ENCODE assay signal across 7 mouse cellular contexts in genomic region chr15:11996883-11997282, GRCm38 (mm10). TPM values are rescaled to one million over a fixed set of nuclear protein-coding genes. Genes with fewer than 3 reads are reported as not detected.
A peak's percentile ranks its signal among the peaks of the same experiment; 100 is the strongest.
DNase-seq lines count a peak whose midpoint lies in the region; ATAC-seq and TF ChIP-seq lines count a peak whose summit lies in the region.

Gene Sub1, minus strand, starts transcription at chr15:11996983.

- peaks cover 7% of the 10 kb centered on the region for H3K36me3 ChIP-seq in ES-E14 (ENCODE audit: control insufficient read depth, insufficient read depth, low read length, poor library complexity, severe bottlenecking)
- peaks cover 11% of the 10 kb centered on the region; the same call in 1 of the 2 replicates for H3K36me3 ChIP-seq in forebrain, embryonic 13.5 days (ENCODE audit: poor library complexity, severe bottlenecking)
- no peaks in the 10 kb centered on the region for H3K36me3 ChIP-seq in hindbrain, embryonic 11.5 days (ENCODE audit: control insufficient read depth, insufficient read depth, low read length)
- H3K36me3 ChIP-seq in liver, embryonic 14.5 days (replicated peaks; ENCODE audit: control insufficient read depth, insufficient read depth, low read depth): peaks cover 7% of the 10 kb centered on the region

- WGBS in forebrain, embryonic 13.5 days: 92% methylated on average over 7 of the region's 7 CpGs
- WGBS in hindbrain, embryonic 11.5 days: 92% methylated on average over 7 of the region's 7 CpGs
- WGBS in liver, embryonic 14.5 days (ENCODE audit: insufficient replicate concordance): 83% methylated on average over 7 of the region's 7 CpGs

- in situ Hi-C loops in ES-E14 (cut with MboI; ENCODE audit: low sequenced_read_pairs in 2 of 2, unreplicated experiment in 2 of 2): loop anchor here in 1 of 2 experiments (25.0 kb wide), 1 partner anchor 815 kb away; the partner anchor contains the start of genes 6030458C11Rik and Drosha

- TF ChIP-seq EP300 in liver, embryonic 14.5 days (IDR thresholded peaks at IDR 0.05; ENCODE audit: low read depth): no peak

- no peaks in the 10 kb centered on the region for H3K27me3 ChIP-seq in forebrain, embryonic 13.5 days
- no peaks in the 10 kb centered on the region for H3K27me3 ChIP-seq in hindbrain, embryonic 11.5 days (ENCODE audit: control insufficient read depth, insufficient read depth, low read length)
- no peaks in the 10 kb centered on the region for H3K27me3 ChIP-seq in liver, embryonic 14.5 days (ENCODE audit: control insufficient read depth, insufficient read depth, low read length)

- H3K4me3 ChIP-seq in ES-E14 (ENCODE audit: insufficient read depth in 1 of 2, low read depth in 1 of 2, low read length in 2 of 2, poor library complexity in 1 of 2, severe bottlenecking in 1 of 2): peak within 1 kb of the TSS; percentile 79 to 93
- H3K4me3 ChIP-seq in forebrain, embryonic 13.5 days: peak within 1 kb of the TSS; percentile 93
- peak within 1 kb of the TSS; percentile 99 for H3K4me3 ChIP-seq in hindbrain, embryonic 11.5 days (ENCODE audit: low read depth, low read length)
- peak within 1 kb of the TSS; percentile 72 to 99 for H3K4me3 ChIP-seq in liver, embryonic 14.5 days (ENCODE audit: insufficient read depth in 1 of 2, low read depth in 2 of 2, low read length in 2 of 2)

- ATAC-seq in CD4-positive, CD25-positive, alpha-beta regulatory T cell, adult 4 months: no peak
- ATAC-seq in forebrain, embryonic 13.5 days: no peak
- ATAC-seq in hindbrain, embryonic 11.5 days (ENCODE audit: low FRiP score): no peak
- no peak for ATAC-seq in liver, embryonic 14.5 days (ENCODE audit: insufficient read depth)

- H3K4me1 ChIP-seq in ES-E14 (ENCODE audit: control insufficient read depth in 2 of 2, insufficient read depth in 2 of 2, low read length in 2 of 2, poor library complexity in 1 of 2): peaks cover 0 to 2% of the 10 kb centered on the region in 2 experiments; a peak in 1 of 4 replicates
- peaks cover 19% of the 10 kb centered on the region for H3K4me1 ChIP-seq in forebrain, embryonic 13.5 days
- H3K4me1 ChIP-seq in hindbrain, embryonic 11.5 days (replicated peaks; ENCODE audit: control insufficient read depth, insufficient read depth, low read length): no peaks in the 10 kb centered on the region
- peaks cover 0 to 8% of the 10 kb centered on the region in 2 experiments; a peak in 3 of 4 replicates for H3K4me1 ChIP-seq in liver, embryonic 14.5 days (replicated peaks; ENCODE audit: control insufficient read depth in 2 of 2, insufficient read depth in 2 of 2, low read length in 1 of 2)

- H3K9ac ChIP-seq in ES-E14 (ENCODE audit: insufficient read depth, low read depth, low read length, poor library complexity, severe bottlenecking): peak within 1 kb of the TSS; percentile 97
- H3K9ac ChIP-seq in forebrain, embryonic 13.5 days: peak within 1 kb of the TSS; percentile 92
- peak within 1 kb of the TSS; percentile 87 for H3K9ac ChIP-seq in hindbrain, embryonic 11.5 days (ENCODE audit: low read depth, low read length)
- peak within 1 kb of the TSS; percentile 99 for H3K9ac ChIP-seq in liver, embryonic 14.5 days (replicated peaks)

- H3K4me2 ChIP-seq in forebrain, embryonic 13.5 days: peak within 1 kb of the TSS; percentile 85
- no peak within 1 kb of the TSS for H3K4me2 ChIP-seq in hindbrain, embryonic 11.5 days (replicated peaks; ENCODE audit: low read depth, low read length)
- H3K4me2 ChIP-seq in liver, embryonic 14.5 days (ENCODE audit: low read depth): peak within 1 kb of the TSS; percentile 67

- no peak for TF ChIP-seq CTCF in liver, embryonic 14.5 days (IDR thresholded peaks at IDR 0.05; ENCODE audit: low read depth)

- DNase-seq in ES-E14 (ENCODE audit: low read depth, low spot score): no peak
- no peak for DNase-seq in hindbrain, embryonic 11.5 days (ENCODE audit: low spot score)
- no peak for DNase-seq in liver, embryonic 14.5 days (ENCODE audit: low read depth in 3 of 3, low spot score in 3 of 3)
- DNase-seq in MN1 (ENCODE audit: low spot score): no peak
- no peak for DNase-seq in natural killer cell, adult 2 months (ENCODE audit: low spot score in 2 of 2)

- H3K27ac ChIP-seq in ES-E14 (ENCODE audit: insufficient read depth, low read depth, low read length, poor library complexity, severe bottlenecking): peak within 1 kb of the TSS; percentile 45; the same call in 1 of the 2 replicates
- peak within 1 kb of the TSS; percentile 76 for H3K27ac ChIP-seq in forebrain, embryonic 13.5 days
- peak within 1 kb of the TSS; percentile 85 for H3K27ac ChIP-seq in hindbrain, embryonic 11.5 days (ENCODE audit: low read depth, low read length)
- no peak within 1 kb of the TSS for H3K27ac ChIP-seq in liver, embryonic 14.5 days

- no peaks in the 10 kb centered on the region for H3K9me3 ChIP-seq in ES-E14 (ENCODE audit: control insufficient read depth, insufficient read depth, low read depth, low read length)
- H3K9me3 ChIP-seq in forebrain, embryonic 13.5 days (replicated peaks): no peaks in the 10 kb centered on the region
- H3K9me3 ChIP-seq in hindbrain, embryonic 11.5 days (ENCODE audit: control insufficient read depth, low read length): no peaks in the 10 kb centered on the region
- H3K9me3 ChIP-seq in liver, embryonic 14.5 days (ENCODE audit: control insufficient read depth, low read length): no peaks in the 10 kb centered on the region

TF ChIP-seq in ES-E14, 5 proteins besides CTCF, POLR2A, EP300 and RAD21:
- TF ChIP-seq ZNF384 (IDR thresholded peaks at IDR 0.05; ENCODE audit: low read depth, low read length) (no peak), HCFC1 (IDR thresholded peaks at IDR 0.05; ENCODE audit: borderline replicate concordance, insufficient read depth, low read length) (no peak), MAFK (IDR thresholded peaks at IDR 0.05; ENCODE audit: insufficient read depth, low read depth, low read length) (no peak), CHD2 (IDR thresholded peaks at IDR 0.05; ENCODE audit: low read depth, low read length) (no peak), ZC3H11A (IDR thresholded peaks at IDR 0.05; ENCODE audit: borderline replicate concordance, low read depth, low read length) (no peak)
TF ChIP-seq in ES-E14: peak in this region for 0.

RNA-seq across cellular contexts. Expression of gene Sub1, which starts in this region (rescaled TPM):
- 100 to 1,000 TPM; 633 to 791 TPM for polyA plus RNA-seq in CD4-positive, CD25-positive, alpha-beta regulatory T cell, adult 4 months (2017; shearing (Covaris generic))
- 212 and 301 TPM in 2 replicates for total RNA-seq in ES-E14 (2012; rRNA removed)
- 555 and 645 TPM in 2 replicates for polyA plus RNA-seq in forebrain, embryonic 13.5 days (2015; fragmentation: Nextera tagmentation; extraction: Ambion mirVana)
- 722 and 727 TPM in 2 replicates for polyA plus RNA-seq in hindbrain, embryonic 11.5 days (2014; fragmentation: Nextera tagmentation; extraction: Ambion mirVana)
- polyA plus RNA-seq in liver, embryonic 14.5 days (2012; rRNA removed): 35.1 and 104 TPM in 2 replicates
- polyA plus RNA-seq in liver, embryonic 14.5 days (2014; fragmentation: Nextera tagmentation; extraction: Ambion mirVana): 289 and 301 TPM in 2 replicates
